Mouse (Mus musculus) macrophage (primary cell): ENCODE results near the gene Tcte1. TPM values are rescaled to one million over a fixed set of nuclear protein-coding genes. Genes with fewer than 3 reads are reported as not detected.

ENCODE experiments used
- H3K27ac ChIP-seq: fragments of 350-480 bp; formaldehyde crosslinking; 2 replicates; pipeline ENCODE4 v1.9.0; 2021
- H3K36me3 ChIP-seq: fragments of 350-480 bp; formaldehyde crosslinking; 2 replicates; pipeline ENCODE4 v1.9.0; 2021; ENCODE audit errors: inconsistent target
- H3K4me3 ChIP-seq: fragments of 350-480 bp; formaldehyde crosslinking; 2 replicates; pipeline ENCODE4 v1.9.0; 2021; ENCODE audit errors: inconsistent target
- H3K79me2 ChIP-seq: fragments of 350-480 bp; formaldehyde crosslinking; 2 replicates; pipeline ENCODE4 v1.9.0; 2021; ENCODE audit errors: inconsistent target
- WGBS: methylation state at CpG from one replicate; pipeline ENCODE4 v1.1.7; 2026; ENCODE audit warnings: inconsistent platforms; ENCODE audit not compliant: missing documents; 5-methylcytosine and 5-hydroxymethylcytosine counted together
- polyA plus RNA-seq: library from polyadenylated mRNA; stranded (reverse); fragments of 250-400 nt; gene quantifications from 3 replicates; pipeline ENCODE4 v1.2.4, GENCODE M21; 2018; ENCODE audit warnings: inconsistent platforms

The Tcte1 gene
- polyA plus RNA-seq, 1 experiment from 2014 or later = not detected

DNA sequence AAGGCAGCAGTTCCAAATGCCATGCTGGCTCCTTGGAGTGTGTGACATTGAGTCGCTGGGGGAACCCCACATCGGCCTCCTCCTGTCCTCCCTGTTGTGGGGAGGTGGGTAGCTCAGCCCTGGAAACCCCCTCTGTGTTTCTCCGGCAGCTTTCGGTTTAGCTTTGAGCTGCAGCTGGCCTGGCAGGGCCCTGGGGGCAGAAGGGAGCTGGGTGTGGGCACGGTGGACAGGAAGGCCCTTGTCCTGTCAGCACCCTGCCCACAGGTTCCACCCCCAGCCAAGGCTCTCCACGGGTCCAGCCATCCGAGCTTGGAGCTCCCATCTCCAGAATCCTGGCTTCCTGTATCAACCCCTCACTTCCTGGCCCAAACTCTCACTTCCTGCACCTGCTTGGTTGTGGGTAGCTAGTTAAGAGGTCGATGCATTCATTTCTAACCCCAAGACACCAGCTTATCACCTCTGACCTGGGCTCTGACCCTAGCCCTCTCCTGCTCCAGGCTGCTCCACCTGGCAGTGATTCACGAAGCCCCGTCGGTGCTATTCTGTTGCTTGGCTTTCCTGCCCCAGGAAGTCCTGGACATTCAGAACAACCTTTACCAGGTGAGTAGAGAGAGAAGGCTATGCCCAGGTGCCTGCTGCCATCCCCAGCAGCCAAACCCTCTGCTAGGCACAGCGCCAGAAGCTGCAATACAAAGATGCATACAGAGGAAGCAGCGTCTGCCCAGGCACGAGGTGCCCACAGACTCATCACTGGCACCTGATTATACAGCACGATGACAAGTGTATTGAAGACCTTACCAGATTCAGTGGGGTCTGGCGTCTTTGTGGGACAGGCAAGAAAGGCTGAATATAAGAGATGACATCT lies 35.0 kb downstream of the Tcte1 start:
- Histone ChIP-seq H3K4me3 (no peak overlapping the region), H3K27ac (no peak overlapping the region), H3K79me2 (peaks cover 7% of the 10 kb centered on the region; the same call in 1 of the 2 replicates), H3K36me3 (peaks cover 16% of the 10 kb centered on the region; the same call in 1 of the 2 replicates)
- 34% methylated on average over 16 of the region's 16 CpGs for WGBS

GRCm38 (mm10) chr17:45559732-45560525 lies 36.7 kb downstream of the Tcte1 start:
- WGBS = 93% methylated on average over 13 of the region's 15 CpGs
- Histone ChIP-seq H3K36me3 (peaks cover 16% of the 10 kb centered on the region; the same call in 1 of the 2 replicates), H3K4me3 (no peak overlapping the region), H3K79me2 (peaks cover 13% of the 10 kb centered on the region), H3K27ac (no peak overlapping the region)

GRCm38 (mm10) chr17:45563216-45563615 lies 40.0 kb downstream of the Tcte1 start:
- 46% methylated on average over 12 of the region's 12 CpGs for WGBS
- H3K36me3 ChIP-seq = peaks cover 33% of the 10 kb centered on the region
- H3K79me2 ChIP-seq = peaks cover 12% of the 10 kb centered on the region
- no peak overlapping the region for H3K4me3 ChIP-seq
- H3K27ac ChIP-seq = no peak overlapping the region

DNA sequence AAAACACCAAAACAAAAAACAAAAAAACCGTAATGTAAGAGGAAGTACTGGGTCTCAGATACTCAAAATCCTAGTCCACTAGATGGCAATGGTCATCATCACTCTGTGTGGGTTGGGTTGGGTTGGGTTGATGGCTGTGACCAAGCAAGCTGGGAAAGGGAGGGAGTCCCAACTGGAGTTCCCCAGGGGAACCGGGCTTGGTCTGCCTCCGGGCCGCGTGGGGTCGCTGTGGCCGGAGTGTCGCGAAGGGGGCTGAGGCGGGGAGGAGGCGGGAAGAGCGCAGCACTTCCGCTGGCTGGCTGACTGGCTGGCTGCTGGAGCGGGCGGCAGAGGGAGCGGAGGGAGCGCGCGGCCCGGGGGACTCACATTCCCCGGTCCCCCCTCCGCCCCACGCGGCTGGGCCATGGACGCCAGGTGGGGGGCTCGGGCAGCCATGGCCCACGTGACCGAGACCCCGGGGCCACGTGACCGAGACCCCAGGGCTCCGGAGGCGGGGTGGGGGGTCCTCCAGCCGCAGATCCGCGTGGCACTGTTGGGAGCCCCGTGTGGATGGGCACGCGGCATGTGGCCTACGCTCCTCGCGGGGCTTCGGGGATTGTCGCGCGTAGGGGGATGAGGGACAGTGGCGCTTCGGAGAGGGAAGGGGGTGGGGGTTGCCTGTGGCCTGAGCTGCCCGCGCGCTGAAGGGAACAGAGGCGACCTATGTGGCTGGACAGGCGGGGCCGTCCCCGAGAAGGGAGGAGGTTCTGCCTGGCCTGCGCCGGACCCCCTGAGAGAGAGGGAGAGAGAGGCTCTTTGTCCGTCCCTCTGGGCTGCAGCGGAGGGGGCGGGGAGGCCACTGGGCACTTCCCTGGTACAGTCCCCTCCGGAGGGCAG lies 40.7 kb downstream of the Tcte1 start, which contains the start of gene Slc35b2:
Gene Slc35b2 (plus strand): TSS at position 220 of the 876 bp plus-strand sequence.
- Histone ChIP-seq H3K79me2 (peaks cover 12% of the 10 kb centered on the region), H3K36me3 (peaks cover 40% of the 10 kb centered on the region), H3K4me3 (peak within 1 kb of the TSS; percentile 73), H3K27ac (peak within 1 kb of the TSS; percentile 34)
- WGBS = under 1% methylated on average over 52 of the region's 61 CpGs

GRCm38 (mm10) chr17:45564531-45565084 lies 41.4 kb downstream of the Tcte1 start:
- Histone ChIP-seq H3K36me3 (peaks cover 47% of the 10 kb centered on the region), H3K4me3 (peak overlapping the region; percentile 73), H3K27ac (peak overlapping the region; percentile 34), H3K79me2 (peaks cover 19% of the 10 kb centered on the region)
- 27% methylated on average over 16 of the region's 18 CpGs for WGBS

DNA sequence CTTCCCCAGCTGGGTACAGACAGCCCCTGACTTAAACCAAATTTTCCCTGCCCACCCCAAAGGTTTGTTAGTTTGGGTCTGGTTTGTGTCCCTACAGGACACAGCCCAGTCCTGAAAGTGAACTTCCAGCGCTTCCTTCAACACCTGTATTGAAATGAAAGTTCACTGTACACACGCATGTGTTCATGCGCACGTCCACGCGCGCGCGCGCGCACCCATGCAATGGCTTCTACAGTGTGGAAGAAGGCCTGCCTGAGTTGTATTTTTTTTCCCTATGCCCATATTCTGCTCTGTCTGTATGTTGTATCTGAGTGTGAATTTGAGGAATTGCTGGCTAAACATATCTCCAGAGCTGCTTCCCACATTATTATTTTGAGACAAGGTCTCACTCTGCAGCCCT lies 41.9 kb downstream of the Tcte1 start:
- H3K79me2 ChIP-seq = peaks cover 24% of the 10 kb centered on the region
- H3K36me3 ChIP-seq = peaks cover 49% of the 10 kb centered on the region
- WGBS = 94% methylated on average over 11 of the region's 11 CpGs
- peak overlapping the region; percentile 73; the same call in 1 of the 2 replicates for H3K4me3 ChIP-seq
- H3K27ac ChIP-seq = 0 out of 2 replicates have a peak overlapping the region, but pooled peaks have one; percentile 34

DNA sequence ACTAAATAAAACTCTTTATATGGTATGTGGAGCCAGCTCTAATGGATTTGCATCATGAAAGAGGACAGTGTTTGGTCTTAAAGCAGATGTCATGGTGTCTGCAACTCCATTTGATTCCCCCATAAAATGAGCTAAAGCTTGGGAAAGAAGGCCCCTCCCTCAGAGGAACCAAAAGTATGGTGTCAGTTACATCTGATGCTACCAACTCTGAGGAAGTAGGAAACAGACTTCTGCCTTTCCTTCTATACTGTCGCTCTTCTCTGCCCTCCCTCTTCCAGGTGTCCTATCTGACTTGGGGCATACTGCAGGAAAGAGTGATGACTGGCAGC lies 42.8 kb downstream of the Tcte1 start:
- Histone ChIP-seq H3K27ac (no peak overlapping the region), H3K4me3 (no peak overlapping the region), H3K36me3 (peaks cover 50% of the 10 kb centered on the region), H3K79me2 (peaks cover 33% of the 10 kb centered on the region)
- WGBS = 63% methylated on average over 1 of the region's 1 CpGs

DNA sequence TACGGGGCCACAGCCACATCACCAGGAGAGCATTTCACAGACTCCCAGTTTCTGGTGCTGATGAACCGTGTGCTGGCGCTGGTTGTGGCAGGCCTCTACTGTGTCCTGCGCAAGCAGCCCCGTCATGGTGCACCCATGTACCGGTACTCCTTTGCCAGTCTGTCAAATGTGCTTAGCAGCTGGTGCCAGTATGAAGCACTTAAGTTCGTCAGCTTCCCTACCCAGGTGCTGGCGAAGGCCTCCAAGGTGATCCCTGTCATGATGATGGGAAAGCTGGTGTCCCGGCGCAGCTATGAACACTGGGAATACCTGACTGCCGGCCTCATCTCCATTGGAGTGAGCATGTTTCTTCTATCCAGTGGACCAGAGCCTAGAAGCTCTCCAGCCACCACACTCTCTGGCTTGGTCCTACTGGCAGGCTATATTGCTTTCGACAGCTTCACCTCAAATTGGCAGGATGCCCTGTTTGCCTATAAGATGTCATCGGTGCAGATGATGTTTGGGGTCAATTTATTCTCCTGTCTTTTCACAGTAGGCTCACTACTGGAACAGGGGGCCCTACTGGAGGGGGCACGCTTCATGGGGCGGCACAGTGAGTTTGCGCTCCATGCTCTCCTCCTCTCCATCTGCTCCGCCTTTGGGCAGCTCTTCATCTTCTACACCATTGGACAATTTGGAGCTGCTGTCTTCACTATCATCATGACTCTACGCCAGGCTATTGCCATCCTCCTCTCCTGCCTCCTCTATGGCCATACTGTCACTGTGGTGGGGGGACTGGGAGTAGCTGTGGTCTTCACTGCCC lies 43.3 kb downstream of the Tcte1 start:
- peaks cover 51% of the 10 kb centered on the region for H3K36me3 ChIP-seq
- WGBS = 84% methylated on average over 18 of the region's 18 CpGs

DNA sequence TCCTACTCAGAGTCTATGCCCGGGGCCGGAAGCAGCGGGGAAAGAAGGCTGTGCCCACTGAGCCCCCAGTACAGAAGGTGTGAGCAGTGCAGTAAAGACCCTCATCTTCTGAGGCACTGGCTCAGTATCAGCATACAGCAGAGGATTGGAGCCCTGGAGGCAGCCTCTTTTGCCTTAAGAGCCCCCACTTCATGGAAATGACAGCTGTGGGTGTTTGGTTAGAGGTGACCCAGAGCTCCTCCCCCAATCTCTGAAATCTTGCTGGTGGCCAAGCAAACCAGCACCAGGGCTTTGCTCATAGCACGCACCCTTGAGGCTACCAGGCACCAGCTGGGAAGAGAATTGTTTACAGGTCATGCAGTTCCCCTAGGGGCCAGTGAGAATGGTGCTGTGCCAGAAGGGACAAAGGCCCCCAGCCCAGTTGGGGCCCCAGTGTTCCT lies 43.9 kb downstream of the Tcte1 start:
- WGBS = 76% methylated on average over 4 of the region's 4 CpGs
- no peak overlapping the region for H3K27ac ChIP-seq
- H3K4me3 ChIP-seq = no peak overlapping the region
- H3K36me3 ChIP-seq = peaks cover 50% of the 10 kb centered on the region
- H3K79me2 ChIP-seq = peaks cover 45% of the 10 kb centered on the region

More for the DNA sequence above, 43.3 kb downstream of the Tcte1 start:
- H3K79me2 ChIP-seq = peaks cover 39% of the 10 kb centered on the region
- H3K27ac ChIP-seq = no peak overlapping the region
- H3K4me3 ChIP-seq = no peak overlapping the region

DNA sequence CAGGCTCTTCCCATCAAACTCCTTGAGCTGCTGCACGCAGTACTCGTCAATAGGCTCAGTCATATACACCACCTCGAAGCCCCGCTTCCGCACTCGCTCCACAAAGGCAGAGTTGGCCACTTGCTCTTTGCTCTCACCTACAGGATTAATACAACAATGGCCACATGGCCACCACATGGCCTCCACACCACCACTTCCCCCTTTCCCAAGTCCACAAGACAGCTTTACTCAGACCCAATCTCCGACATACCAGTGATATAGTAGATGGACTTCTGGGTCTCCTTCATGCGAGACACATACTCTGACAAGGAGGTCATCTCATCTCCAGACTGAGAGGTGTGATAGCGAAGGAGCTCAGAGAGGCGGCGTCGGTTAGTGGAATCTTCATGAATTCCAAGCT lies 45.8 kb downstream of the Tcte1 start:
- H3K27ac ChIP-seq = no peak overlapping the region
- no peak overlapping the region for H3K4me3 ChIP-seq
- H3K79me2 ChIP-seq = peaks cover 52% of the 10 kb centered on the region
- peaks cover 50% of the 10 kb centered on the region for H3K36me3 ChIP-seq
- 93% methylated on average over 12 of the region's 12 CpGs for WGBS

- H3K79me2 ChIP-seq = peaks cover 45% of the 10 kb centered on the region
- no peak overlapping the region for H3K4me3 ChIP-seq
- H3K27ac ChIP-seq = no peak overlapping the region
- peaks cover 50% of the 10 kb centered on the region for H3K36me3 ChIP-seq
- WGBS = 77% methylated on average over 4 of the region's 4 CpGs
These were observed 46.8 kb downstream of the Tcte1 start for GRCm38 (mm10) chr17:45569999-45570398.

DNA sequence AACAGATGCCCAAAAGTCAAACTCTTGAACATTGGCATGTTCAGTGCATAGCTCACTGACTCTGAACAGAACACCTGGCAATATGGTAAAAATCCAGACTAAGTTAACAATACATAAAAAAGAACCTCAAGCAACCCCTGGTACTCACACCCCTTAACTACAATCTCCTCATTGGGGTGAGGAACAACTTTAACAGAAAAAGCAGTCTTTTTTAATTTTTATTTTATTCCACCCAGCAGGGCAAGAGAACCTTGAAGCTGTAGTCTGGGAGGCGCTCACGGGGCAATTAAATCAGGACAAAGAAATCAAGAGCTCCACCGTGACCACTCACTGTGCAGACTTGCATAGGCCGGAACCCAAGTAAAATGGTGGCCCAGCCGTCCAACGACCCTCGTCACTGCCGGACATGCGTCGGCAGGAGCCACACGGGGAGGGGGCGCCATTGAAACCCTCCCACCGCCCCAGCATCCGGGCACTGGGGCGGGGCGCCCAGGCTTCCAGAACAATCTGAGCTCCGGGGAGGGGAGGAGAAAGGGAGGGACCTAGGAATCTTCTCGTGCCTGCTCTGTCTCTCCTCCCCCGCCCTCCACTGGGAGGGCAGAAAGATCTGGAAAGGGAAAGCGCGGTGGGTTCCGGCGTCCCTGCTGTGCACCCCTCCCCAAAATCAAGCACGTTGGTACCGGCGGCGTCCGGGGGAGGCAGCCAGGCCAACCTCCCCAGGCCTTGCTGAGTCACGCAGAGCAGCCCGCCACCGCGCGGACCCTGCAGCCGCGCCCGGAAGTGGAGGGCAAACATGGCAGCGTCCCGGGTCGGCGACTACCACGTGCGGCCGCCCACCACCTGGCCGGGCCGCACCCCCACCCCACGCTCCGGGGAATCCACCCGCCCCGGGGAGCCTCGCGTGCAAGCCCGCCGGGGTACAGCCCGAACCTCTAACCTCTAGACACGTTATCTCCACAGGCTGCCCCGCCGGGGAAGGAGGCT lies 49.2 kb downstream of the Tcte1 start:
- peak overlapping the region; percentile 73 for H3K4me3 ChIP-seq
- peak overlapping the region; percentile 77 for H3K27ac ChIP-seq
- peaks cover 40% of the 10 kb centered on the region for H3K36me3 ChIP-seq
- 2% methylated on average over 56 of the region's 57 CpGs for WGBS
- peaks cover 40% of the 10 kb centered on the region for H3K79me2 ChIP-seq
